Mouse (Mus musculus): ENCODE results near the gene Hexim1. TPM values are rescaled to one million over a fixed set of nuclear protein-coding genes. Genes with fewer than 3 reads are reported as not detected.

Gene Hexim1
- total and polyA plus RNA-seq, 3 experiments: 20.2 to 51.8 (median 25.9) TPM

DNA sequence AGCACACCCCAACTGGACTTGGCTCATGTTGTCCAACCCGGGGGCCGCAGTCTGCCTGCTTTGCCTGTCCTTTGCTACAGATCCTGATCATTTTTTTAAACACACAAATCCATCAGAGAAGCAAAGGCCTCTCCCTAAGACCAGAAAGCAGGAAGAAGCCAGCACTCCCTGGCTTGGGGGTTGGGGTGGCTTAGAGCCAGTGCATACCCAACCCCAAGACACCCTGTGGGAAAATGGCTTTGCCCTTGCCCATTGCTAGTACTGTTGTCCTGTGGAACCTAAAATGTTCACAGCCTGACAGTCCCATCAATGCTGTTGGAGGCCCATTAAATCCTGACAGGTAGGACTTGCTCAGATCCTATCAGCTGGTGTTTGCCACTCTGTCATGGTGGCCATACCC is 46.3 kb upstream of the Hexim1 start:
- H3K27me3 ChIP-seq (replicated peaks): no peaks in the 10 kb centered on the region

DNA sequence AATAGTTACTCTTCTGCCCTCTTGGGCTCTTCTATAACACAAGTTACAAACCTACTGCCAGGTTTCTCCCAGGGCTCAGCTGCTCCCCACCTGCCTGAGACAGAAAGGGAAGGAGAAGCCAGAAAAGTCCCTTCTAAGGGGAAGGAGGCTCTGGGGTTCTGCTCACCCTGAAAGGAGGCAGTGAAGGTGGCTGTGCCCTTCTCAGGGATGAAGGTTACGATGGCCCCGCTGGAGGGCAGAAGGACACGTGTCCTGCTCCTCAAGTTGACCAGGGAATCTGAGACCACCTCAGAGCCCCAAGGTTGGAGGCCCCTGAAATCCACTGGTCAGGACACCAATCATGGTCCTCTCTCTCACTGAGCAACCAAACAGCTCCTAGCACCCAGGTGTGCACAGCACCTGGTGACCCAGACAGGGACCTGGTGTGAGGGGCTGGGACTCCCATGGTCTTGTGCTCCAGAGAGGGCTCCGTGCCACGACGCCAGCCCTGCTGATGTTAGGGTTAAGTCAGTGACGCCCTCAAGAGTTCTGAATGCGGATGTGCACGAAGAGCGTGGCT is 45.6 kb upstream of the Hexim1 start:
- in situ Hi-C loops (cut with MboI; ENCODE audit: low pct_ligation_motif_present, low pct_unique_long_range_greater_than_20kb, low sequenced_read_pairs) (no loop called here), dilution Hi-C loops (cut with MboI; ENCODE audit: extremely low pct_ligation_motif_present, extremely low pct_unique_long_range_greater_than_20kb, low sequenced_read_pairs) (no loop called here)
- no peak overlapping the region for H3K4me3 ChIP-seq (replicated peaks in 1 of 3; ENCODE audit: low read depth in 2 of 3, low read length in 2 of 3, poor library complexity in 1 of 3)
- H3K79me2 ChIP-seq (replicated peaks; ENCODE audit: control insufficient read depth, extremely low read depth, insufficient read depth, poor library complexity, severe bottlenecking): no peaks in the 10 kb centered on the region; the same call in 1 of the 2 replicates
- H3K4me1 ChIP-seq (ENCODE audit: control insufficient read depth in 1 of 2, insufficient read depth in 2 of 2): peaks cover 16 to 67% of the 10 kb centered on the region in 2 experiments
- H3K27me3 ChIP-seq (replicated peaks): no peaks in the 10 kb centered on the region
- H3K9me3 ChIP-seq (replicated peaks; ENCODE audit: low read length): no peaks in the 10 kb centered on the region
- no peak overlapping the region for H3K27ac ChIP-seq (ENCODE audit: insufficient read depth, low read depth)
- no peak overlapping the region for H3K9ac ChIP-seq (ENCODE audit: insufficient read depth, low read depth)
- no peak for DNase-seq (ENCODE audit: extremely low read depth)
- peaks cover 73 to 92% of the 10 kb centered on the region in 2 experiments for H3K36me3 ChIP-seq (replicated peaks in 1 of 2; ENCODE audit: control insufficient read depth in 1 of 2, insufficient read depth in 1 of 2, low read length in 1 of 2)
- TF ChIP-seq POLR2AphosphoS2 (IDR thresholded peaks at IDR 0.05; ENCODE audit: low read depth, low read length) (peak; percentile 40; the same call in 1 of the 2 replicates), NRF1 (IDR thresholded peaks at IDR 0.05; ENCODE audit: low read depth, low read length) (no peak)
- H3K4me2 ChIP-seq (ENCODE audit: insufficient read depth, low read depth, poor library complexity, severe bottlenecking): no peak overlapping the region

More for the DNA sequence above, 46.3 kb upstream of the Hexim1 start:
- Histone ChIP-seq H3K9me3 (replicated peaks; ENCODE audit: low read length) (no peaks in the 10 kb centered on the region), H3K4me3 (replicated peaks in 1 of 3; ENCODE audit: low read depth in 2 of 3, low read length in 2 of 3, poor library complexity in 1 of 3) (no peak overlapping the region), H3K79me2 (replicated peaks; ENCODE audit: control insufficient read depth, extremely low read depth, insufficient read depth, poor library complexity, severe bottlenecking) (no peaks in the 10 kb centered on the region; the same call in 1 of the 2 replicates), H3K4me1 (ENCODE audit: control insufficient read depth in 1 of 2, insufficient read depth in 2 of 2) (peaks cover 16 to 67% of the 10 kb centered on the region in 2 experiments), H3K27ac (ENCODE audit: insufficient read depth, low read depth) (peak overlapping the region; percentile 8), H3K36me3 (replicated peaks in 1 of 2; ENCODE audit: control insufficient read depth in 1 of 2, insufficient read depth in 1 of 2, low read length in 1 of 2) (peaks cover 73 to 92% of the 10 kb centered on the region in 2 experiments), H3K4me2 (ENCODE audit: insufficient read depth, low read depth, poor library complexity, severe bottlenecking) (no peak overlapping the region), H3K9ac (ENCODE audit: insufficient read depth, low read depth) (no peak overlapping the region)
- dilution Hi-C loops (cut with MboI; ENCODE audit: extremely low pct_ligation_motif_present, extremely low pct_unique_long_range_greater_than_20kb, low sequenced_read_pairs): no loop called here
- in situ Hi-C loops (cut with MboI; ENCODE audit: low pct_ligation_motif_present, low pct_unique_long_range_greater_than_20kb, low sequenced_read_pairs): no loop called here
- no peak for DNase-seq (ENCODE audit: extremely low read depth)
- TF ChIP-seq ZKSCAN1 (IDR thresholded peaks at IDR 0.05; ENCODE audit: borderline replicate concordance, low read depth, low read length) (no peak), ZC3H11A (IDR thresholded peaks at IDR 0.05; ENCODE audit: low read depth, low read length) (no peak), GABPA (IDR thresholded peaks at IDR 0.05; ENCODE audit: insufficient replicate concordance, low read depth, low read length) (no peak), CHD1 (IDR thresholded peaks at IDR 0.05; ENCODE audit: low read depth, low read length) (no peak), BHLHE40 (IDR thresholded peaks at IDR 0.05; ENCODE audit: low read depth, low read length) (no peak), UBTF (IDR thresholded peaks at IDR 0.05; ENCODE audit: low read depth, low read length) (no peak), EP300 (IDR thresholded peaks at IDR 0.05; ENCODE audit: low read length) (no peak), TCF12 (IDR thresholded peaks at IDR 0.05; ENCODE audit: low read depth, low read length) (no peak), MEF2A (IDR thresholded peaks at IDR 0.05; ENCODE audit: borderline replicate concordance, low read depth, low read length) (no peak), ELF1 (IDR thresholded peaks at IDR 0.05; ENCODE audit: low read depth, low read length) (no peak), MAZ (IDR thresholded peaks at IDR 0.05; ENCODE audit: low read depth, low read length) (no peak), SIN3A (IDR thresholded peaks at IDR 0.05; ENCODE audit: low read length) (no peak), PAX5 (IDR thresholded peaks at IDR 0.05; ENCODE audit: low read length) (no peak), ZNF384 (IDR thresholded peaks at IDR 0.05; ENCODE audit: low read depth, low read length) (no peak), ETS1 (conservative IDR thresholded peaks at IDR 0.05; ENCODE audit: low read depth, low read length) (no peak), CHD2 (IDR thresholded peaks at IDR 0.05; ENCODE audit: low read length) (no peak), USF2 (conservative IDR thresholded peaks at IDR 0.05; ENCODE audit: low read depth, low read length) (no peak)

Data from CH12.LX (cell line).